Mouse (Mus musculus): ENCODE measurements around the gene Noct. TPM values are rescaled to one million over a fixed set of nuclear protein-coding genes. Genes with fewer than 3 reads are reported as not detected.

The Noct gene
- total RNA-seq, 2 experiments from 2014 or later: 49.0 to 51.0 TPM

- no peak for DNase-seq (ENCODE audit: extremely low spot score in 1 of 2, low spot score in 2 of 2)
Measured at GRCm38 (mm10) chr3:51226601-51227000, 2.4 kb downstream of the Noct start.

GRCm38 (mm10) chr3:51228038-51228820 lies 4.0 kb downstream of the Noct start:
- intact Hi-C loops (cut with DNase I): no loop called here
- DNase-seq (ENCODE audit: extremely low spot score in 1 of 2, low spot score in 2 of 2): peak in 1 of 2 experiments; percentile 71

More at GRCm38 (mm10) chr3:51226601-51227000, 2.4 kb downstream of the Noct start:
- intact Hi-C loops (cut with DNase I): no loop called here

GRCm38 (mm10) chr3:51228821-51229205 lies 4.6 kb downstream of the Noct start:
- peak; percentile 38 to 40 for DNase-seq (ENCODE audit: extremely low spot score in 1 of 2, low spot score in 2 of 2)

GRCm38 (mm10) chr3:51229226-51229625 lies 5.0 kb downstream of the Noct start:
- no peak for DNase-seq (ENCODE audit: extremely low spot score in 1 of 2, low spot score in 2 of 2)
- intact Hi-C loops (cut with DNase I): no loop called here

More at GRCm38 (mm10) chr3:51228821-51229205, 4.6 kb downstream of the Noct start:
- intact Hi-C loops (cut with DNase I): no loop called here

GRCm38 (mm10) chr3:51230146-51230835 lies 6.0 kb downstream of the Noct start:
- DNase-seq (ENCODE audit: extremely low spot score in 1 of 2, low spot score in 2 of 2): no peak
- intact Hi-C loops (cut with DNase I): loop anchor here (5.0 kb wide), 1 partner anchor 137 kb away; no protein-coding TSS in a partner anchor

- no peak for DNase-seq (ENCODE audit: extremely low spot score in 1 of 2, low spot score in 2 of 2)
- intact Hi-C loops (cut with DNase I): loop anchor here (5.0 kb wide), 1 partner anchor 136 kb away; no protein-coding TSS in a partner anchor
Measured at GRCm38 (mm10) chr3:51230886-51231285, 6.6 kb downstream of the Noct start.

GRCm38 (mm10) chr3:51231499-51231898 lies 7.3 kb downstream of the Noct start:
- intact Hi-C loops (cut with DNase I): loop anchor here (5.0 kb wide), 1 partner anchor 136 kb away; no protein-coding TSS in a partner anchor

GRCm38 (mm10) chr3:51232205-51232910 lies 8.1 kb downstream of the Noct start:
- DNase-seq (ENCODE audit: extremely low spot score in 1 of 2, low spot score in 2 of 2): no peak
- intact Hi-C loops (cut with DNase I): loop anchor here (5.0 kb wide), 1 partner anchor 135 kb away; no protein-coding TSS in a partner anchor

More at GRCm38 (mm10) chr3:51231499-51231898, 7.3 kb downstream of the Noct start:
- no peak for DNase-seq (ENCODE audit: extremely low spot score in 1 of 2, low spot score in 2 of 2)

- intact Hi-C loops (cut with DNase I): loop anchor here (5.0 kb wide), 1 partner anchor 134 kb away; no protein-coding TSS in a partner anchor
- no peak for DNase-seq (ENCODE audit: extremely low spot score in 1 of 2, low spot score in 2 of 2)
Measured at GRCm38 (mm10) chr3:51233474-51233873, 9.2 kb downstream of the Noct start.

GRCm38 (mm10) chr3:51233918-51234751 lies 9.9 kb downstream of the Noct start:
- intact Hi-C loops (cut with DNase I): loop anchor here (5.0 kb wide), 1 partner anchor 133 kb away; no protein-coding TSS in a partner anchor
- DNase-seq (ENCODE audit: extremely low spot score in 1 of 2, low spot score in 2 of 2): peak; percentile 51 to 87

GRCm38 (mm10) chr3:51234752-51235055 lies 10.5 kb downstream of the Noct start:
- intact Hi-C loops (cut with DNase I): loop anchor here (5.0 kb wide), 1 partner anchor 133 kb away; no protein-coding TSS in a partner anchor
- no peak for DNase-seq (ENCODE audit: extremely low spot score in 1 of 2, low spot score in 2 of 2)

GRCm38 (mm10) chr3:51238515-51238914 lies 14.3 kb downstream of the Noct start:
- no peak for DNase-seq (ENCODE audit: extremely low spot score in 1 of 2, low spot score in 2 of 2)
- intact Hi-C loops (cut with DNase I): no loop called here

GRCm38 (mm10) chr3:51239541-51239940 lies 15.3 kb downstream of the Noct start:
- DNase-seq (ENCODE audit: extremely low spot score in 1 of 2, low spot score in 2 of 2): no peak
- intact Hi-C loops (cut with DNase I): no loop called here

GRCm38 (mm10) chr3:51247704-51248103 lies 23.5 kb downstream of the Noct start:
- intact Hi-C loops (cut with DNase I): no loop called here
- no peak for DNase-seq (ENCODE audit: extremely low spot score in 1 of 2, low spot score in 2 of 2)

- intact Hi-C loops (cut with DNase I): no loop called here
Measured at GRCm38 (mm10) chr3:51248600-51248999, 24.4 kb downstream of the Noct start.

GRCm38 (mm10) chr3:51249460-51249859 lies 25.2 kb downstream of the Noct start:
- intact Hi-C loops (cut with DNase I): no loop called here
- no peak for DNase-seq (ENCODE audit: extremely low spot score in 1 of 2, low spot score in 2 of 2)

More at GRCm38 (mm10) chr3:51248600-51248999, 24.4 kb downstream of the Noct start:
- no peak for DNase-seq (ENCODE audit: extremely low spot score in 1 of 2, low spot score in 2 of 2)

- intact Hi-C loops (cut with DNase I): no loop called here
- no peak for DNase-seq (ENCODE audit: extremely low spot score in 1 of 2, low spot score in 2 of 2)
Measured at GRCm38 (mm10) chr3:51249866-51250265, 25.6 kb downstream of the Noct start.

GRCm38 (mm10) chr3:51251057-51251456 lies 26.8 kb downstream of the Noct start:
- no peak for DNase-seq (ENCODE audit: extremely low spot score in 1 of 2, low spot score in 2 of 2)
- intact Hi-C loops (cut with DNase I): no loop called here
